Mouse (Mus musculus) stomach, postnatal 0 days (tissue): Measurements from ENCODE around the gene Arhgap15. TPM values are rescaled to one million over a fixed set of nuclear protein-coding genes. Genes with fewer than 3 reads are reported as not detected.

Experiments used
- ATAC-seq: fragments of 200-750 bp; cut with Nextera tagmentation; 2 replicates; pipeline ENCODE4 v1.8.0; 2017; ENCODE audit not compliant: low FRiP score, low TSS enrichment
- DNase-seq: peaks from one replicate; pipeline ENCODE4 v3.0.0-alpha.2; 2016; ENCODE audit warnings: low spot score
- H3K27ac ChIP-seq: fragments of 300-500 bp; sonication (generic); replicated peaks from 2 replicates; pipeline ENCODE4 v1.5.1; 2014; ENCODE audit warnings: mild to moderate bottlenecking, control low read depth
- H3K27me3 ChIP-seq: fragments of 300-500 bp; sonication (generic); 2 replicates; pipeline ENCODE4 v1.6.1; 2014; ENCODE audit warnings: low read length; ENCODE audit not compliant: control insufficient read depth, insufficient read depth
- H3K36me3 ChIP-seq: fragments of 300-500 bp; sonication (generic); 2 replicates; pipeline ENCODE4 v1.6.1; 2014; ENCODE audit warnings: low read length, mixed read lengths; ENCODE audit not compliant: control insufficient read depth, insufficient read depth
- H3K4me1 ChIP-seq: fragments of 300-500 bp; sonication (generic); replicated peaks from 2 replicates; pipeline ENCODE4 v1.6.1; 2014; ENCODE audit warnings: antibody characterized with exemption; ENCODE audit not compliant: control insufficient read depth, insufficient read depth
- H3K4me2 ChIP-seq: fragments of 300-500 bp; sonication (generic); replicated peaks from 2 replicates; pipeline ENCODE4 v1.6.1; 2014; ENCODE audit warnings: low read depth, mild to moderate bottlenecking, control low read depth, moderate library complexity
- H3K4me3 ChIP-seq: fragments of 300-500 bp; sonication (generic); 2 replicates; pipeline ENCODE4 v1.5.1; 2014; ENCODE audit warnings: low read depth, low read length, control low read depth
- H3K9ac ChIP-seq: fragments of 300-500 bp; sonication (generic); 2 replicates; pipeline ENCODE4 v1.6.1; 2014; ENCODE audit warnings: mild to moderate bottlenecking, low read length, control low read depth, mixed read lengths
- H3K9me3 ChIP-seq: fragments of 300-500 bp; sonication (generic); 2 replicates; pipeline ENCODE4 v1.6.1; 2016; ENCODE audit warnings: low read length; ENCODE audit not compliant: control insufficient read depth
- CTCF ChIP-seq: IDR thresholded peaks from 2 replicates; pipeline ENCODE4 v1.5.1; 2016; ENCODE audit warnings: antibody characterized with exemption, low read depth, mild to moderate bottlenecking, moderate library complexity
- EP300 ChIP-seq: optimal IDR thresholded peaks from 2 replicates; pipeline ENCODE3; 2016; ENCODE audit warnings: antibody characterized with exemption
- WGBS: fragments of 180-500 bp; shearing (Covaris S2); extraction: QIAGEN DNeasy Blood & Tissue Kit; methylation state at CpG from one replicate; pipeline ENCODE4 v1.1.7; 2014; 5-methylcytosine and 5-hydroxymethylcytosine counted together
- polyA plus RNA-seq: library from polyadenylated mRNA; unstranded; fragments of >200 nt; fragmentation: Nextera tagmentation; extraction: Ambion mirVana; gene quantifications from 2 replicates; pipeline ENCODE4 v1.2.1, GENCODE M21; 2015

Arhgap15 gene
- polyA plus RNA-seq, 1 experiment from 2014 or later = 0.93 TPM

DNA sequence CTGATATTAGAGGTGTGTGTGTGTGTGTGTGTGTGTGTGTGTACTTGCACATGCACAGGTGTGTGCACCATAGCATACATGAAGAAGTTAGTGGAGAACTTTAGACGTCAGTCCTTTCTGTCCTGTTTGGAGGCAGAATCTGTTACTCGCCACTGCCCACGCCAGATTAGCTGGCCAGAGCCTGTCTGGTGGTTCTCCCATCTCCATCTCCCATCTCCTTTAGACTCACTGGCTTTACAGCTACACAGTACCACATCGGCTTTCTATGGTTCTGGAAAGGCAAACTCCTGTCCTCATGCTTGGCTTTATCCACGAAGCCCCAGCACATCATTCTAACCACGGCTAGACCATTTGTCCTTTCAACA, 608.2 kb downstream of the Arhgap15 start:
- WGBS = 63% methylated on average over 6 of the region's 6 CpGs
- no peak for DNase-seq
- Histone ChIP-seq H3K4me3 (no peak overlapping the region), H3K9me3 (no peaks in the 10 kb centered on the region), H3K36me3 (no peaks in the 10 kb centered on the region), H3K4me2 (no peak overlapping the region), H3K9ac (no peak overlapping the region), H3K4me1 (no peaks in the 10 kb centered on the region), H3K27ac (no peak overlapping the region), H3K27me3 (no peaks in the 10 kb centered on the region)
- no peak for ATAC-seq
- TF ChIP-seq EP300 (no peak), CTCF (no peak)

DNA sequence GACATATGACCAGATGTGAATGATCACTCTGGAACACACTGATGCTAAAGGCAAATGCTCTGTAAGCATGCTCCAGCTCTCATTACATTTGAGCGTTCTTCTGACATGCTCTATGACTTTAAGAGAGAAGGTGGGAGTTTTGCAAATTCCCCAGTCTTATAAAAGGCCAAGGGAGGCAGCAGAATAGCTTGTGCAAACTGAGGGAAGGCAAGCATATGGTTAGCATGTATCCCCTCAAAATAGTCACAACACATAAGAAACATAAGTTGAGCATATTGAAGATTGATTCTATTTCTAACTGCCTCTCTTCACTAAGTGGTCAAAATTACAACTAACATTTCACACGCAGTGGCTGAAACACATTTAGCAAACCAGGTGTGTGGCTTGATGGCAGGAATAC, 631.6 kb downstream of the Arhgap15 start:
- TF ChIP-seq CTCF (no peak), EP300 (no peak)
- H3K4me3 ChIP-seq = no peak overlapping the region
- H3K9ac ChIP-seq = no peak overlapping the region
- H3K9me3 ChIP-seq = no peaks in the 10 kb centered on the region
- no peaks in the 10 kb centered on the region for H3K4me1 ChIP-seq
- WGBS = 79% methylated on average over 2 of the region's 2 CpGs
- ATAC-seq (no peak), DNase-seq (no peak)
- no peak overlapping the region for H3K27ac ChIP-seq
- no peaks in the 10 kb centered on the region for H3K27me3 ChIP-seq
- H3K4me2 ChIP-seq = no peak overlapping the region
- no peaks in the 10 kb centered on the region for H3K36me3 ChIP-seq

GRCm38 (mm10) chr2:44384541-44384940, 635.9 kb downstream of the Arhgap15 start:
- H3K27ac ChIP-seq = no peak overlapping the region
- no peaks in the 10 kb centered on the region for H3K9me3 ChIP-seq
- H3K4me1 ChIP-seq = no peaks in the 10 kb centered on the region
- no peak overlapping the region for H3K9ac ChIP-seq
- no peak overlapping the region for H3K4me3 ChIP-seq
- no peak for ATAC-seq
- 89% methylated on average over 6 of the region's 6 CpGs for WGBS
- no peaks in the 10 kb centered on the region for H3K36me3 ChIP-seq
- H3K27me3 ChIP-seq = no peaks in the 10 kb centered on the region
- DNase-seq = no peak
- H3K4me2 ChIP-seq = no peak overlapping the region
- TF ChIP-seq EP300 (no peak), CTCF (no peak)

DNA sequence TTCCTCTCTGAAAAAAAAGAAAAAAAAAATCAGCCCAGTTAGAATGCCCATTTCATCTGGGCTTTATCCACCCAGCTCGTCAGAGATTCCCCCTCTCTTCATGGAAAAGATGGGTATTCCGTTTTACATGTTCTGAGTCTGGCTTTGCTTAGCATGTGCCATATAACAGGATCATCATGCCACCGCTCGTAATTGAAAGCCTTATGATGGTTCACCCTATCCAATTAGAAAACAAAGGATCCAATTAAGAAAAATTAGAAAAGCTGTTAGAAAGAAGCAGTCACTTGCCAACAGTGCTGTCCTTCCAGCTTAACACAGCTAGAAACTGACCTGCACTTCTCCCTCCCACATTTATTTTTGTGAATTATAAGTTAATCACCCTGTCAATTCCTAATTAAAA, 640.9 kb downstream of the Arhgap15 start:
- TF ChIP-seq EP300 (no peak), CTCF (no peak)
- DNase-seq (no peak), ATAC-seq (no peak)
- 92% methylated on average over 4 of the region's 4 CpGs for WGBS
- Histone ChIP-seq H3K27ac (no peak overlapping the region), H3K4me3 (no peak overlapping the region), H3K27me3 (no peaks in the 10 kb centered on the region), H3K9me3 (no peaks in the 10 kb centered on the region), H3K4me1 (no peaks in the 10 kb centered on the region), H3K9ac (no peak overlapping the region), H3K4me2 (no peak overlapping the region), H3K36me3 (no peaks in the 10 kb centered on the region)

GRCm38 (mm10) chr2:44393789-44394188, 645.2 kb downstream of the Arhgap15 start:
- Histone ChIP-seq H3K4me1 (no peaks in the 10 kb centered on the region), H3K27me3 (no peaks in the 10 kb centered on the region), H3K9ac (no peak overlapping the region), H3K4me3 (no peak overlapping the region), H3K4me2 (no peak overlapping the region), H3K27ac (no peak overlapping the region), H3K9me3 (no peaks in the 10 kb centered on the region), H3K36me3 (no peaks in the 10 kb centered on the region)
- WGBS = 83% methylated on average over 8 of the region's 8 CpGs
- TF ChIP-seq EP300 = no peak
- TF ChIP-seq CTCF = no peak
- DNase-seq (no peak), ATAC-seq (no peak)

DNA sequence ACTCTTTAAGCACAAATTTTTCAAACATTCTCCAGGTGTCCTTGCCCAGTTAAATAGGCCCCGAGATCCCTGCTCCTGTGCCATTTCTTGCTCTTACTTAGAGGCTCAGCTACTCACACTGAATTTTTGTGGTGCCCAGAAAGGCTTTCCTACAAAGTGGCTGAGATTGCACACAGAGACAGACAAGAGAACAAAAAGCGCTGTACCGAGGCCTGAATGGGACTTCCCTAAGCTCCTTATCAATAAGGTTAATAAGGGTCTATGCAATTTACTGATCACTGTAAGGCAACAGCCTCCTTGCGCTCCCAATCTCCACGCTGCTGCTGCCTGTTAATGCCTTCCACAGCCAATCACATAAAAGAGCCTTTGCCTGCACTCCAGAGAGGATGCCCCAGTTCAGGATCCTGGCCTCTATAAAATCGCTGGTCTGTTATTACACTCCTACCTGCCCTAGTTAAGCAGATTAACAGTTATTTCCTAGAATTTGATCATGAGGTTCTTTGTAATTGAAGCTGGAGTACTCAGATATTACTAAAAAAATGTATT, 646.4 kb downstream of the Arhgap15 start:
- ATAC-seq (no peak), DNase-seq (no peak)
- Histone ChIP-seq H3K27me3 (no peaks in the 10 kb centered on the region), H3K9me3 (no peaks in the 10 kb centered on the region), H3K4me2 (no peak overlapping the region), H3K9ac (no peak overlapping the region), H3K4me3 (no peak overlapping the region), H3K4me1 (no peaks in the 10 kb centered on the region), H3K27ac (no peak overlapping the region), H3K36me3 (no peaks in the 10 kb centered on the region)
- 56% methylated on average over 6 of the region's 6 CpGs for WGBS
- TF ChIP-seq EP300 = no peak
- TF ChIP-seq CTCF = no peak
